9 mouse cellular contexts compared by ENCODE assay signal in genomic region chr2:92391116-92391515, GRCm38 (mm10). TPM values are rescaled to one million over a fixed set of nuclear protein-coding genes. Genes with fewer than 3 reads are reported as not detected.
DNase-seq lines count a peak whose midpoint lies in the region; ATAC-seq and TF ChIP-seq lines count a peak whose summit lies in the region.
"Had no signal": no experiment of that assay in that cellular context is flagged by ENCODE, and none has a peak within 500 bp of the region (broad histone marks: within the 10 kb centered on the region; RNA-seq: fewer than 3 reads in every experiment).

No protein-coding gene starts in this region.

- TF ChIP-seq POLR2A in olfactory bulb, adult 2 months (IDR thresholded peaks at IDR 0.05; ENCODE audit: insufficient read depth, low read depth, low read length) = no peak

- H3K27me3 ChIP-seq in liver, postnatal 0 days (ENCODE audit: insufficient read depth, low read length) = peaks cover 44% of the 10 kb centered on the region
- peaks cover 100% of the 10 kb centered on the region for H3K27me3 ChIP-seq in liver, embryonic 12.5 days (replicated peaks)
- H3K27me3 ChIP-seq in hindbrain, embryonic 13.5 days = no peaks in the 10 kb centered on the region

- TF ChIP-seq EP300 in liver, postnatal 0 days (IDR thresholded peaks at IDR 0.05; ENCODE audit: low read depth) = no peak

- H3K36me3 ChIP-seq in liver, postnatal 0 days (replicated peaks; ENCODE audit: insufficient read depth, low read length) = no peaks in the 10 kb centered on the region
- H3K36me3 ChIP-seq in liver, embryonic 12.5 days = no peaks in the 10 kb centered on the region
- H3K36me3 ChIP-seq in hindbrain, embryonic 13.5 days = peaks cover 16% of the 10 kb centered on the region

- no peak for ATAC-seq in liver, postnatal 0 days
- no peak for ATAC-seq in liver, embryonic 12.5 days
- ATAC-seq in hindbrain, embryonic 13.5 days (ENCODE audit: low FRiP score) = no peak

- intact Hi-C loops in heart, postnatal 36 days (cut with DNase I) = no loop called here

- DNase-seq in cerebellum, adult 18-20 months = peak; percentile 69 to 76
- no peak for DNase-seq in cerebellum, adult 8-10 months
- no peak for DNase-seq in liver, postnatal 0 days
- no peak for DNase-seq in heart, adult 18-20 months
- no peak for DNase-seq in heart, postnatal 36 days

- 76% methylated on average over 8 of the region's 8 CpGs for WGBS in liver, postnatal 0 days (ENCODE audit: insufficient replicate concordance)
- 65% methylated on average over 8 of the region's 8 CpGs for WGBS in liver, embryonic 12.5 days (ENCODE audit: insufficient replicate concordance)
- WGBS in hindbrain, embryonic 13.5 days = 88% methylated on average over 8 of the region's 8 CpGs
- WGBS in olfactory bulb, adult 2 months = 46% methylated on average over 8 of the region's 8 CpGs

- no peaks in the 10 kb centered on the region for H3K9me3 ChIP-seq in liver, postnatal 0 days (ENCODE audit: low read length)
- no peaks in the 10 kb centered on the region for H3K9me3 ChIP-seq in liver, embryonic 12.5 days (replicated peaks)
- no peaks in the 10 kb centered on the region for H3K9me3 ChIP-seq in hindbrain, embryonic 13.5 days

- no peak for TF ChIP-seq CTCF in liver, postnatal 0 days (IDR thresholded peaks at IDR 0.05; ENCODE audit: low read depth)
- TF ChIP-seq CTCF in olfactory bulb, adult 2 months (IDR thresholded peaks at IDR 0.05; ENCODE audit: insufficient read depth, low read depth, low read length) = no peak

- H3K4me3 ChIP-seq in liver, postnatal 0 days (ENCODE audit: low read depth, low read length) = no peak overlapping the region
- H3K4me3 ChIP-seq in liver, embryonic 12.5 days = no peak overlapping the region
- H3K4me3 ChIP-seq in hindbrain, embryonic 13.5 days = peak overlapping the region; percentile 33; the same call in 1 of the 2 replicates
- peak overlapping the region; percentile 64 for H3K4me3 ChIP-seq in olfactory bulb, adult 2 months (ENCODE audit: insufficient read depth, low read depth, low read length)

- no peak overlapping the region for H3K27ac ChIP-seq in liver, postnatal 0 days (ENCODE audit: low read depth)
- no peak overlapping the region for H3K27ac ChIP-seq in liver, embryonic 12.5 days
- peak overlapping the region; percentile 93 for H3K27ac ChIP-seq in hindbrain, embryonic 13.5 days
- peak overlapping the region; percentile 92 for H3K27ac ChIP-seq in olfactory bulb, adult 2 months (ENCODE audit: insufficient read depth, low read depth, low read length)
- H3K27ac ChIP-seq: liver, embryonic 14.5 days had no signal

- H3K4me2 ChIP-seq in liver, postnatal 0 days (ENCODE audit: low read depth, low read length) = peak overlapping the region; percentile 57; the same call in 1 of the 2 replicates
- no peak overlapping the region for H3K4me2 ChIP-seq in liver, embryonic 12.5 days
- H3K4me2 ChIP-seq in hindbrain, embryonic 13.5 days = peak overlapping the region; percentile 56

- peaks cover 15% of the 10 kb centered on the region; the same call in 1 of the 2 replicates for H3K4me1 ChIP-seq in liver, postnatal 0 days (ENCODE audit: insufficient read depth)
- H3K4me1 ChIP-seq in liver, embryonic 12.5 days = peaks cover 35% of the 10 kb centered on the region
- peaks cover 69% of the 10 kb centered on the region for H3K4me1 ChIP-seq in hindbrain, embryonic 13.5 days (replicated peaks)
- H3K4me1 ChIP-seq in olfactory bulb, adult 2 months (ENCODE audit: control insufficient read depth, insufficient read depth, low read length) = peaks cover 55% of the 10 kb centered on the region

- H3K9ac ChIP-seq in liver, postnatal 0 days (replicated peaks) = no peak overlapping the region
- no peak overlapping the region for H3K9ac ChIP-seq in liver, embryonic 12.5 days
- H3K9ac ChIP-seq in hindbrain, embryonic 13.5 days = peak overlapping the region; percentile 71; the same call in 1 of the 2 replicates
- H3K9ac ChIP-seq: liver, embryonic 14.5 days had no signal

RNA-seq across cellular contexts. Expression of gene 1700029I15Rik, which starts 8.8 kb away (rescaled TPM):
- polyA plus RNA-seq in liver, postnatal 0 days (2015; fragmentation: Nextera tagmentation; extraction: Ambion mirVana) = 1.9 and 2.1 TPM in 2 replicates
- polyA plus RNA-seq in liver, embryonic 12.5 days (2016; fragmentation: Nextera tagmentation; extraction: Ambion mirVana) = 1.1 and 1.4 TPM in 2 replicates
- 6.3 and 6.9 TPM in 2 replicates for polyA plus RNA-seq in hindbrain, embryonic 13.5 days (2015; fragmentation: Nextera tagmentation; extraction: Ambion mirVana)
- polyA plus RNA-seq in olfactory bulb, adult 2 months (2012; ENCODE audit: insufficient read depth, insufficient read length, low replicate concordance, missing spikeins) = not detected in 2 replicates
- total RNA-seq in heart, adult 18-20 months (2021) = 1 to 10 TPM in 1 of 2 experiments, under 1 TPM in 1; 0.25 to 1.1 TPM
- total RNA-seq in heart, postnatal 36 days (2021) = 1 to 10 TPM; 1.7 TPM

RNA-seq across cellular contexts. Expression of gene Mapk8ip1, which starts 9.9 kb away (rescaled TPM):
- polyA plus RNA-seq in liver, postnatal 0 days (2015; fragmentation: Nextera tagmentation; extraction: Ambion mirVana) = 2.6 and 2.8 TPM in 2 replicates
- 4.6 and 4.7 TPM in 2 replicates for polyA plus RNA-seq in liver, embryonic 12.5 days (2016; fragmentation: Nextera tagmentation; extraction: Ambion mirVana)
- 111 and 112 TPM in 2 replicates for polyA plus RNA-seq in hindbrain, embryonic 13.5 days (2015; fragmentation: Nextera tagmentation; extraction: Ambion mirVana)
- not detected in 2 replicates for polyA plus RNA-seq in olfactory bulb, adult 2 months (2012; ENCODE audit: insufficient read depth, insufficient read length, low replicate concordance, missing spikeins)
- total RNA-seq in heart, adult 18-20 months (2021) = 1 to 10 TPM; 3.2 to 3.7 TPM
- 1 to 10 TPM; 4.6 to 4.8 TPM for total RNA-seq in heart, postnatal 36 days (2021)

RNA-seq across cellular contexts. Expression of gene Large2, which starts 16.4 kb away (rescaled TPM):
- 2.7 and 3.5 TPM in 2 replicates for polyA plus RNA-seq in liver, postnatal 0 days (2015; fragmentation: Nextera tagmentation; extraction: Ambion mirVana)
- 1.8 and 2.0 TPM in 2 replicates for polyA plus RNA-seq in liver, embryonic 12.5 days (2016; fragmentation: Nextera tagmentation; extraction: Ambion mirVana)
- polyA plus RNA-seq in hindbrain, embryonic 13.5 days (2015; fragmentation: Nextera tagmentation; extraction: Ambion mirVana) = 1.6 and 2.4 TPM in 2 replicates
- polyA plus RNA-seq in olfactory bulb, adult 2 months (2012; ENCODE audit: insufficient read depth, insufficient read length, low replicate concordance, missing spikeins) = not detected in 2 replicates
- under 1 TPM in 1 of 2 experiments, not detected in 1; 0.41 TPM for total RNA-seq in heart, adult 18-20 months (2021)
- total RNA-seq in heart, postnatal 36 days (2021) = not detected

RNA-seq across cellular contexts. Expression of gene Pex16, which starts 16.6 kb away (rescaled TPM):
- 90.6 and 95.6 TPM in 2 replicates for polyA plus RNA-seq in liver, postnatal 0 days (2015; fragmentation: Nextera tagmentation; extraction: Ambion mirVana)
- 20.1 and 21.2 TPM in 2 replicates for polyA plus RNA-seq in liver, embryonic 12.5 days (2016; fragmentation: Nextera tagmentation; extraction: Ambion mirVana)
- 35.7 and 35.8 TPM in 2 replicates for polyA plus RNA-seq in hindbrain, embryonic 13.5 days (2015; fragmentation: Nextera tagmentation; extraction: Ambion mirVana)
- not detected in 2 replicates for polyA plus RNA-seq in olfactory bulb, adult 2 months (2012; ENCODE audit: insufficient read depth, insufficient read length, low replicate concordance, missing spikeins)
- total RNA-seq in heart, adult 18-20 months (2021) = 10 to 100 TPM; 24.8 to 27.4 TPM
- 10 to 100 TPM; 25.8 to 28.9 TPM for total RNA-seq in heart, postnatal 36 days (2021)

RNA-seq across cellular contexts. Expression of gene Cry2, which starts 42.7 kb away (rescaled TPM):
- 9.6 and 11.9 TPM in 2 replicates for polyA plus RNA-seq in liver, postnatal 0 days (2015; fragmentation: Nextera tagmentation; extraction: Ambion mirVana)
- 14.1 and 14.5 TPM in 2 replicates for polyA plus RNA-seq in liver, embryonic 12.5 days (2016; fragmentation: Nextera tagmentation; extraction: Ambion mirVana)
- polyA plus RNA-seq in hindbrain, embryonic 13.5 days (2015; fragmentation: Nextera tagmentation; extraction: Ambion mirVana) = 36.8 and 38.5 TPM in 2 replicates
- not detected in 2 replicates for polyA plus RNA-seq in olfactory bulb, adult 2 months (2012; ENCODE audit: insufficient read depth, insufficient read length, low replicate concordance, missing spikeins)
- 10 to 100 TPM; 15.4 to 16.7 TPM for total RNA-seq in heart, adult 18-20 months (2021)
- 10 to 100 TPM; 21.8 to 33.4 TPM for total RNA-seq in heart, postnatal 36 days (2021)

Comparison
In these comparisons a context has a peak if more than half of its experiments do, and no peak if none do; other contexts are left out.
1. DNase-seq: peak in cerebellum, adult 18-20 months (2 of 2); none in cerebellum, adult 8-10 months (single experiment), liver, postnatal 0 days (single experiment), heart, adult 18-20 months (0 of 2) and heart, postnatal 36 days (0 of 2).
2. H3K27ac ChIP-seq: peak in hindbrain, embryonic 13.5 days (single experiment) and olfactory bulb, adult 2 months (single experiment); none in liver, postnatal 0 days (single experiment) and liver, embryonic 12.5 days (single experiment).
3. H3K4me3 ChIP-seq: peak in hindbrain, embryonic 13.5 days (single experiment) and olfactory bulb, adult 2 months (single experiment); none in liver, postnatal 0 days (single experiment) and liver, embryonic 12.5 days (single experiment).